Mouse (Mus musculus): ENCODE results near the gene Rnf103. TPM values are rescaled to one million over a fixed set of nuclear protein-coding genes. Genes with fewer than 3 reads are reported as not detected.

The Rnf103 gene
- polyA plus RNA-seq, 1 experiment from 2014 or later = 13.6 TPM

GRCm38 (mm10) chr6:71500575-71500974 lies 6.9 kb downstream of the Rnf103 start:
- 74% methylated on average over 3 of the region's 3 CpGs for WGBS
- Histone ChIP-seq H3K4me1 (replicated peaks; ENCODE audit: control insufficient read depth, insufficient read depth, low read length) (peaks cover 4% of the 10 kb centered on the region), H3K4me2 (no peak overlapping the region), H3K9me3 (ENCODE audit: control insufficient read depth, low read length) (no peaks in the 10 kb centered on the region), H3K4me3 (ENCODE audit: low read depth, low read length) (no peak overlapping the region), H3K27me3 (replicated peaks; ENCODE audit: control insufficient read depth, insufficient read depth, low read length) (no peaks in the 10 kb centered on the region), H3K9ac (ENCODE audit: low read depth, low read length) (no peak overlapping the region), H3K36me3 (ENCODE audit: control insufficient read depth, insufficient read depth, low read length) (peaks cover 6% of the 10 kb centered on the region; the same call in 1 of the 2 replicates), H3K27ac (ENCODE audit: low read depth, low read length) (no peak overlapping the region)
- DNase-seq (ENCODE audit: low spot score) = no peak
- no peak for ATAC-seq (replicated peaks; ENCODE audit: low FRiP score)

GRCm38 (mm10) chr6:71503001-71503400 lies 9.3 kb downstream of the Rnf103 start:
- H3K27ac ChIP-seq (ENCODE audit: low read depth, low read length) = no peak overlapping the region
- H3K9me3 ChIP-seq (ENCODE audit: control insufficient read depth, low read length) = no peaks in the 10 kb centered on the region
- H3K9ac ChIP-seq (ENCODE audit: low read depth, low read length) = no peak overlapping the region
- 0 out of 2 replicates have a peak, but pooled peaks cover 6% of the 10 kb centered on the region for H3K36me3 ChIP-seq (ENCODE audit: control insufficient read depth, insufficient read depth, low read length)
- ATAC-seq (replicated peaks; ENCODE audit: low FRiP score) = no peak
- no peak overlapping the region for H3K4me2 ChIP-seq
- no peaks in the 10 kb centered on the region for H3K4me1 ChIP-seq (replicated peaks; ENCODE audit: control insufficient read depth, insufficient read depth, low read length)
- no peak for DNase-seq (ENCODE audit: low spot score)
- H3K27me3 ChIP-seq (replicated peaks; ENCODE audit: control insufficient read depth, insufficient read depth, low read length) = no peaks in the 10 kb centered on the region
- no peak overlapping the region for H3K4me3 ChIP-seq (ENCODE audit: low read depth, low read length)
- whole genome bisulfite sequencing = 69% methylated on average over 4 of the region's 4 CpGs

GRCm38 (mm10) chr6:71503670-71504069 lies 10.0 kb downstream of the Rnf103 start:
- Histone ChIP-seq H3K4me3 (ENCODE audit: low read depth, low read length) (no peak overlapping the region), H3K27me3 (replicated peaks; ENCODE audit: control insufficient read depth, insufficient read depth, low read length) (no peaks in the 10 kb centered on the region), H3K27ac (ENCODE audit: low read depth, low read length) (no peak overlapping the region), H3K4me1 (replicated peaks; ENCODE audit: control insufficient read depth, insufficient read depth, low read length) (no peaks in the 10 kb centered on the region), H3K9ac (ENCODE audit: low read depth, low read length) (no peak overlapping the region), H3K9me3 (ENCODE audit: control insufficient read depth, low read length) (no peaks in the 10 kb centered on the region), H3K4me2 (no peak overlapping the region), H3K36me3 (ENCODE audit: control insufficient read depth, insufficient read depth, low read length) (peaks cover 7% of the 10 kb centered on the region; the same call in 1 of the 2 replicates)
- no peak for ATAC-seq (replicated peaks; ENCODE audit: low FRiP score)
- DNase-seq (ENCODE audit: low spot score) = no peak

- WGBS = 82% methylated on average over 4 of the region's 4 CpGs
- DNase-seq (ENCODE audit: low spot score) (no peak), ATAC-seq (replicated peaks; ENCODE audit: low FRiP score) (no peak)
- H3K4me2 ChIP-seq = no peak overlapping the region
- H3K4me1 ChIP-seq (replicated peaks; ENCODE audit: control insufficient read depth, insufficient read depth, low read length) = no peaks in the 10 kb centered on the region
- H3K9me3 ChIP-seq (ENCODE audit: control insufficient read depth, low read length) = no peaks in the 10 kb centered on the region
- no peak overlapping the region for H3K9ac ChIP-seq (ENCODE audit: low read depth, low read length)
- H3K36me3 ChIP-seq (ENCODE audit: control insufficient read depth, insufficient read depth, low read length) = peaks cover 9% of the 10 kb centered on the region; the same call in 1 of the 2 replicates
- no peak overlapping the region for H3K27ac ChIP-seq (ENCODE audit: low read depth, low read length)
- no peaks in the 10 kb centered on the region for H3K27me3 ChIP-seq (replicated peaks; ENCODE audit: control insufficient read depth, insufficient read depth, low read length)
- no peak overlapping the region for H3K4me3 ChIP-seq (ENCODE audit: low read depth, low read length)
Measured at GRCm38 (mm10) chr6:71504091-71504490, 10.4 kb downstream of the Rnf103 start.

GRCm38 (mm10) chr6:71505671-71506070 lies 12.0 kb downstream of the Rnf103 start:
- H3K27ac ChIP-seq (ENCODE audit: low read depth, low read length) = no peak overlapping the region
- no peaks in the 10 kb centered on the region for H3K4me1 ChIP-seq (replicated peaks; ENCODE audit: control insufficient read depth, insufficient read depth, low read length)
- no peak overlapping the region for H3K9ac ChIP-seq (ENCODE audit: low read depth, low read length)
- DNase-seq (ENCODE audit: low spot score) (no peak), ATAC-seq (replicated peaks; ENCODE audit: low FRiP score) (no peak)
- peaks cover 10% of the 10 kb centered on the region for H3K36me3 ChIP-seq (ENCODE audit: control insufficient read depth, insufficient read depth, low read length)
- no peaks in the 10 kb centered on the region for H3K9me3 ChIP-seq (ENCODE audit: control insufficient read depth, low read length)
- no peaks in the 10 kb centered on the region for H3K27me3 ChIP-seq (replicated peaks; ENCODE audit: control insufficient read depth, insufficient read depth, low read length)
- 89% methylated on average over 2 of the region's 2 CpGs for WGBS
- no peak overlapping the region for H3K4me3 ChIP-seq (ENCODE audit: low read depth, low read length)
- H3K4me2 ChIP-seq = no peak overlapping the region

- H3K36me3 ChIP-seq (ENCODE audit: control insufficient read depth, insufficient read depth, low read length) = no peaks in the 10 kb centered on the region
- DNase-seq (ENCODE audit: low spot score) = no peak
- 87% methylated on average over 4 of the region's 4 CpGs for WGBS
- no peaks in the 10 kb centered on the region for H3K4me1 ChIP-seq (replicated peaks; ENCODE audit: control insufficient read depth, insufficient read depth, low read length)
- no peaks in the 10 kb centered on the region for H3K9me3 ChIP-seq (ENCODE audit: control insufficient read depth, low read length)
- H3K9ac ChIP-seq (ENCODE audit: low read depth, low read length) = no peak overlapping the region
- no peak overlapping the region for H3K4me2 ChIP-seq
- no peak overlapping the region for H3K4me3 ChIP-seq (ENCODE audit: low read depth, low read length)
- no peaks in the 10 kb centered on the region for H3K27me3 ChIP-seq (replicated peaks; ENCODE audit: control insufficient read depth, insufficient read depth, low read length)
- no peak for ATAC-seq (replicated peaks; ENCODE audit: low FRiP score)
- H3K27ac ChIP-seq (ENCODE audit: low read depth, low read length) = no peak overlapping the region
Measured at GRCm38 (mm10) chr6:71519476-71519875, 25.8 kb downstream of the Rnf103 start.

- ATAC-seq (replicated peaks; ENCODE audit: low FRiP score) (no peak), DNase-seq (ENCODE audit: low spot score) (no peak)
- H3K27ac ChIP-seq (ENCODE audit: low read depth, low read length) = no peak overlapping the region
- no peak overlapping the region for H3K4me2 ChIP-seq
- H3K9ac ChIP-seq (ENCODE audit: low read depth, low read length) = no peak overlapping the region
- H3K4me1 ChIP-seq (replicated peaks; ENCODE audit: control insufficient read depth, insufficient read depth, low read length) = no peaks in the 10 kb centered on the region
- H3K4me3 ChIP-seq (ENCODE audit: low read depth, low read length) = no peak overlapping the region
- no peaks in the 10 kb centered on the region for H3K9me3 ChIP-seq (ENCODE audit: control insufficient read depth, low read length)
- no peaks in the 10 kb centered on the region for H3K36me3 ChIP-seq (ENCODE audit: control insufficient read depth, insufficient read depth, low read length)
- no peaks in the 10 kb centered on the region for H3K27me3 ChIP-seq (replicated peaks; ENCODE audit: control insufficient read depth, insufficient read depth, low read length)
- WGBS = 59% methylated on average over 3 of the region's 3 CpGs
Measured at GRCm38 (mm10) chr6:71525556-71525955, 31.9 kb downstream of the Rnf103 start.

GRCm38 (mm10) chr6:71527056-71527455 lies 33.4 kb downstream of the Rnf103 start:
- DNase-seq (ENCODE audit: low spot score) (no peak), ATAC-seq (replicated peaks; ENCODE audit: low FRiP score) (no peak)
- Histone ChIP-seq H3K36me3 (ENCODE audit: control insufficient read depth, insufficient read depth, low read length) (no peaks in the 10 kb centered on the region), H3K9me3 (ENCODE audit: control insufficient read depth, low read length) (no peaks in the 10 kb centered on the region), H3K4me1 (replicated peaks; ENCODE audit: control insufficient read depth, insufficient read depth, low read length) (no peaks in the 10 kb centered on the region), H3K9ac (ENCODE audit: low read depth, low read length) (no peak overlapping the region), H3K4me3 (ENCODE audit: low read depth, low read length) (no peak overlapping the region), H3K27me3 (replicated peaks; ENCODE audit: control insufficient read depth, insufficient read depth, low read length) (no peaks in the 10 kb centered on the region), H3K4me2 (no peak overlapping the region), H3K27ac (ENCODE audit: low read depth, low read length) (no peak overlapping the region)
- 86% methylated on average over 10 of the region's 10 CpGs for WGBS

- no peaks in the 10 kb centered on the region for H3K4me1 ChIP-seq (replicated peaks; ENCODE audit: control insufficient read depth, insufficient read depth, low read length)
- ATAC-seq (replicated peaks; ENCODE audit: low FRiP score) (no peak), DNase-seq (ENCODE audit: low spot score) (no peak)
- no peak overlapping the region for H3K4me3 ChIP-seq (ENCODE audit: low read depth, low read length)
- 78% methylated on average over 9 of the region's 9 CpGs for WGBS
- H3K36me3 ChIP-seq (ENCODE audit: control insufficient read depth, insufficient read depth, low read length) = no peaks in the 10 kb centered on the region
- no peaks in the 10 kb centered on the region for H3K27me3 ChIP-seq (replicated peaks; ENCODE audit: control insufficient read depth, insufficient read depth, low read length)
- H3K27ac ChIP-seq (ENCODE audit: low read depth, low read length) = no peak overlapping the region
- H3K9me3 ChIP-seq (ENCODE audit: control insufficient read depth, low read length) = no peaks in the 10 kb centered on the region
- no peak overlapping the region for H3K4me2 ChIP-seq
- H3K9ac ChIP-seq (ENCODE audit: low read depth, low read length) = no peak overlapping the region
Measured at GRCm38 (mm10) chr6:71527826-71528225, 34.1 kb downstream of the Rnf103 start.

Measured in liver, embryonic 11.5 days (tissue).